Mouse (Mus musculus) liver, embryonic 16.5 days (tissue): ENCODE data around the gene Pak1ip1. TPM values are rescaled to one million over a fixed set of nuclear protein-coding genes. Genes with fewer than 3 reads are reported as not detected.

Experiments used
- ATAC-seq: fragments of 200-750 bp; cut with Nextera tagmentation; 2 replicates; pipeline ENCODE4 v1.8.0; 2017; ENCODE audit warnings: low read depth, mild to moderate bottlenecking, moderate number of reproducible peaks, moderate library complexity
- H3K27ac ChIP-seq: fragments of 300-500 bp; sonication (generic); 2 replicates; pipeline ENCODE4 v1.5.1; 2014; ENCODE audit warnings: mild to moderate bottlenecking, low read length
- H3K27me3 ChIP-seq: fragments of 300-500 bp; sonication (generic); 2 replicates; pipeline ENCODE4 v1.6.1; 2014; ENCODE audit warnings: low read depth, low read length, mixed read lengths; ENCODE audit not compliant: control insufficient read depth, insufficient read depth
- H3K36me3 ChIP-seq: fragments of 300-500 bp; sonication (generic); 2 replicates; pipeline ENCODE4 v1.6.1; 2014; ENCODE audit warnings: mild to moderate bottlenecking; ENCODE audit not compliant: control insufficient read depth, insufficient read depth
- H3K4me1 ChIP-seq: fragments of 300-500 bp; sonication (generic); 2 replicates; pipeline ENCODE4 v1.6.1; 2014; ENCODE audit warnings: low read depth, low read length, mixed read lengths; ENCODE audit not compliant: control insufficient read depth
- H3K4me2 ChIP-seq: fragments of 300-500 bp; sonication (generic); 2 replicates; pipeline ENCODE4 v1.6.1; 2014; ENCODE audit warnings: low read depth, low read length, mixed read lengths
- H3K4me3 ChIP-seq: fragments of 300-500 bp; sonication (generic); 2 replicates; pipeline ENCODE4 v1.5.1; 2014; ENCODE audit warnings: low read depth, mild to moderate bottlenecking, low read length
- H3K9ac ChIP-seq: fragments of 300-500 bp; sonication (generic); 2 replicates; pipeline ENCODE4 v1.6.1; 2014; ENCODE audit warnings: low read depth, low read length
- H3K9me3 ChIP-seq: fragments of 300-500 bp; sonication (generic); replicated peaks from 2 replicates; pipeline ENCODE4 v1.6.1; 2016; ENCODE audit warnings: low read length; ENCODE audit not compliant: control insufficient read depth
- WGBS: fragments of 180-500 bp; shearing (Covaris S2); extraction: QIAGEN DNeasy Blood & Tissue Kit; methylation state at CpG from one replicate; pipeline ENCODE4 v1.1.7; 2014; ENCODE audit not compliant: insufficient replicate concordance; 5-methylcytosine and 5-hydroxymethylcytosine counted together
- polyA plus RNA-seq: library from polyadenylated mRNA; unstranded; fragments of >200 nt; fragmentation: Nextera tagmentation; extraction: Ambion mirVana; gene quantifications from 2 replicates; pipeline ENCODE4 v1.2.1, GENCODE M21; 2015

The Pak1ip1 gene
- polyA plus RNA-seq, result 49.6 and 52.7 TPM in 2 replicates

DNA sequence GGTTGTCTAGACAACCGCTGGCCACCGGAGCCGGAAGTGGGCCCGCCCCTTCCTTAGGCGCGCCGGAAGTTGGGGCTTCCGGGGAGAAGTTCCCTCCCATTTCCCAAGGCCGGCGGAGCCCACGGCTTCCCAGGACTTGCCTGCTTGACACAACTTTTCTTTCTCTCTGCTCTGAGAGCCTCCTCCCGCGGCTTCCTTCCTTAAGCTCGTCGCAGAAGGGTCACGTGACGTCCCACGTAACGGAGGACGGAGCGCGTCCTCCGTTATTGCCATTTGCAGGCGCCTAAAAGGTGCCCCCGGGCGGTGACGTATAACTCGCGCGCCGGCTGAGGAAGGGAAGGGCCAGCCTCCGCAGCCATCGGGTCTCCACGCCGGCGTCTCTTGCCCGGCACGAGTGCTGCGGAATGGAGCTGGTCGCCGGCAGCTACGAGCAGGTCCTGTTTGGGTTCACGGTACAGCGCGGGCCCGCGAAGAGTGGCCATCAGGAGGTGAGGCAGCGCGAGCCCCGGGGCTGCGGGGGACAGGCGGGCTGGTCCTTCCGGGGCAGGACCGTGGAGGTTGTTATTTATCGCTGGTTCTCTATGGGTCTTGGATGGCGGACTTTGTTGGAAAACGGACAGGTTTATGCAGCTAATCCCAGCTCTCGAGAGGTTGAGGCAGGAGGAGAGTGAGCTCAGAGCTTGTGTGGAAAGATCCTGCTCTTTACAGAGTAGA is at the start of gene Pak1ip1:
Gene Pak1ip1 (plus strand): TSS at position 98 of the 714 bp plus-strand sequence.
- peak within 1 kb of the TSS; percentile 99 for H3K4me3 ChIP-seq
- H3K36me3 ChIP-seq, result peaks cover 18% of the 10 kb centered on the region
- WGBS, result 0% methylated on average over 58 of the region's 58 CpGs
- ATAC-seq, result peak; percentile 90
- H3K4me2 ChIP-seq, result peak within 1 kb of the TSS; percentile 97
- peak within 1 kb of the TSS; percentile 92 for H3K9ac ChIP-seq
- peaks cover 22% of the 10 kb centered on the region for H3K4me1 ChIP-seq
- H3K27me3 ChIP-seq, result no peaks in the 10 kb centered on the region
- H3K27ac ChIP-seq, result peak within 1 kb of the TSS; percentile 98
- no peaks in the 10 kb centered on the region for H3K9me3 ChIP-seq

GRCm38 (mm10) chr13:40951386-40951976 is 49.3 kb upstream of the Pak1ip1 start:
- Histone ChIP-seq H3K4me3 (no peak overlapping the region), H3K4me2 (no peak overlapping the region), H3K9me3 (no peaks in the 10 kb centered on the region), H3K27ac (no peak overlapping the region), H3K36me3 (no peaks in the 10 kb centered on the region), H3K9ac (no peak overlapping the region), H3K4me1 (peaks cover 2% of the 10 kb centered on the region), H3K27me3 (no peaks in the 10 kb centered on the region)
- ATAC-seq, result no peak
- WGBS, result 70% methylated on average over 10 of the region's 10 CpGs

- no peaks in the 10 kb centered on the region for H3K4me1 ChIP-seq
- ATAC-seq, result no peak
- no peak overlapping the region for H3K4me3 ChIP-seq
- H3K36me3 ChIP-seq, result no peaks in the 10 kb centered on the region
- WGBS, result 50% methylated on average over 6 of the region's 6 CpGs
- no peaks in the 10 kb centered on the region for H3K27me3 ChIP-seq
- H3K9ac ChIP-seq, result no peak overlapping the region
- H3K27ac ChIP-seq, result no peak overlapping the region
- H3K9me3 ChIP-seq, result no peaks in the 10 kb centered on the region
- no peak overlapping the region for H3K4me2 ChIP-seq
These were observed 47.6 kb upstream of the Pak1ip1 start for GRCm38 (mm10) chr13:40953231-40953630.

- no peaks in the 10 kb centered on the region for H3K36me3 ChIP-seq
- no peak for ATAC-seq
- no peak overlapping the region for H3K4me3 ChIP-seq
- H3K27me3 ChIP-seq, result no peaks in the 10 kb centered on the region
- H3K27ac ChIP-seq, result no peak overlapping the region
- no peak overlapping the region for H3K9ac ChIP-seq
- no peaks in the 10 kb centered on the region for H3K4me1 ChIP-seq
- 56% methylated on average over 7 of the region's 7 CpGs for WGBS
- no peaks in the 10 kb centered on the region for H3K9me3 ChIP-seq
- no peak overlapping the region for H3K4me2 ChIP-seq
These were observed 45.0 kb upstream of the Pak1ip1 start for GRCm38 (mm10) chr13:40955773-40956172.

DNA sequence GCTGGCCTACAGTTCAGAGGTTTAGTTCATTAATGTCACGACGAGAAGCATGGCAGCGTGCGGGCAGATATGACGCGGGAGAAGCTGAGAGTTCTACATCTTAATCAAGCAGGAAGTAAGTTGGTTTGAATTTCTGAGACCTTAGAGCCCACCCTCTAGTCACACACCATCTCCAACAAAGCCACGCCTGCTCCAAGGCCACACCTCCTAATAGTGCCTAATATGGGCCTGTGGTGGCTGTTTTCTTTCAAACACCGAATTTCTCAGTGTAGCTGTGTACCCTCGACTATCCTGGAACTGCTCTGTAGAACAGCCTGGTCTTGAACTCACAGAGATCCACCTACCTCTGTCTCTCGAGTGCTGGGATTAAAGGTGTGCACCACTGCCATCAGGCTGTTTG is 33.2 kb upstream of the Pak1ip1 start:
- H3K36me3 ChIP-seq, result no peaks in the 10 kb centered on the region
- H3K4me2 ChIP-seq, result no peak overlapping the region
- H3K27ac ChIP-seq, result no peak overlapping the region
- no peak overlapping the region for H3K9ac ChIP-seq
- no peak overlapping the region for H3K4me3 ChIP-seq
- no peaks in the 10 kb centered on the region for H3K9me3 ChIP-seq
- peaks cover 3% of the 10 kb centered on the region for H3K4me1 ChIP-seq
- no peaks in the 10 kb centered on the region for H3K27me3 ChIP-seq
- ATAC-seq, result no peak
- WGBS, result 67% methylated on average over 10 of the region's 10 CpGs

- WGBS, result 16% methylated on average over 5 of the region's 5 CpGs
- no peak overlapping the region for H3K9ac ChIP-seq
- no peaks in the 10 kb centered on the region for H3K27me3 ChIP-seq
- H3K9me3 ChIP-seq, result no peaks in the 10 kb centered on the region
- H3K36me3 ChIP-seq, result no peaks in the 10 kb centered on the region
- no peak overlapping the region for H3K4me3 ChIP-seq
- H3K4me2 ChIP-seq, result no peak overlapping the region
- H3K27ac ChIP-seq, result no peak overlapping the region
- ATAC-seq, result peak; percentile 35; the same call in 1 of the 2 replicates
- peaks cover 3% of the 10 kb centered on the region for H3K4me1 ChIP-seq
These were observed 32.3 kb upstream of the Pak1ip1 start for GRCm38 (mm10) chr13:40968564-40968963.

DNA sequence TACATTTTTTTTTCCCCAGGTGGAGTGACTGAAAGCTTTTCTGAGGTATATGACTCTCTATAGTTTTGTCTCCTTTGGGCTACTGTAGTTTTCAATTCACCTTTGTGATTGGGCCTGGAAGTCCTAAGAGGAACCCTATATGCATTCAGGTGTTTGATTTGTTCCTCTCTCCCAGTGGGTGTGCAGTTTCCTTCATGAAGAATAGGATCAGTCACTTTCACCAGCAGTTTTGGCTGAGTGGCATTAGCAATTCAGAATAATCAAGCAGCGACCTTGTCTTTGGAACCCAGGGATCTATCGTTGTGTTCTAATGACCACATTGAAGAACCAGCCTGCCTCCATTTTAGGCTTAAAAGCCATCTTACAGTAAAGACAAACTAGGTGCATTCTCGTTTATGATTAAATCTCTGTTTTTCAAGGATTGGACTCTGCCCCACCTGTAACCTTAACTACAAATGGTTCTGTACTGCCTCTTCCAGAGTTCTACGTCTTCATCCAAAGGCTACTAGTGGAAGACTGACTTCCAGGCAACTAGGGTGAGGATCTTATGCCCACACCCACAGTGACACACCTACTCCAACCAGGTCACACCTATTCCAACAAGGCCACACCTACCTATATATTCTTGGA is 30.9 kb upstream of the Pak1ip1 start:
- H3K4me2 ChIP-seq, result no peak overlapping the region
- no peak overlapping the region for H3K27ac ChIP-seq
- ATAC-seq, result no peak
- H3K4me1 ChIP-seq, result peaks cover 3% of the 10 kb centered on the region
- WGBS, result 69% methylated on average over 4 of the region's 4 CpGs
- no peaks in the 10 kb centered on the region for H3K9me3 ChIP-seq
- no peaks in the 10 kb centered on the region for H3K27me3 ChIP-seq
- no peak overlapping the region for H3K4me3 ChIP-seq
- no peaks in the 10 kb centered on the region for H3K36me3 ChIP-seq
- no peak overlapping the region for H3K9ac ChIP-seq

DNA sequence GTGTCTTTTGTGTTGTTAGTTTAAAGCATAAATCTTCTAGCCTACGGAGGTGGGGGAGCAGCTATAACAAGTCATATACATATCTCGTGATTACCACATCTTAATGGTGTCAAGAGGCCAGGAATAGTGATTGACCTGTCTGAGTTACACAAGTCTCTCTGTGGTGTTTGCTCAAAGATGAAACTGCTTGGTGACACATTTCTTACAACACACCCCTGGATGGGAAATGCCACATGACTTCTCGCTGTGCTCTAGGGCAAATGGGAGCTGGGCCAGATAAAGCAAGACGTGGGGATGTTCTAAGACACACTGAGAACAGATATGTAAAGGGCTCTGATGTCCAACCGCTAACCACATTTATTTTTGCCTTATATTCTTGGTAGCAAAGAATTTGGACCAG is 29.6 kb upstream of the Pak1ip1 start:
- Histone ChIP-seq H3K4me3 (no peak overlapping the region), H3K36me3 (no peaks in the 10 kb centered on the region), H3K27ac (no peak overlapping the region), H3K4me1 (peaks cover 3% of the 10 kb centered on the region), H3K4me2 (no peak overlapping the region), H3K9me3 (no peaks in the 10 kb centered on the region), H3K27me3 (no peaks in the 10 kb centered on the region), H3K9ac (no peak overlapping the region)
- peak; percentile 75 for ATAC-seq
- WGBS, result 53% methylated on average over 5 of the region's 5 CpGs

DNA sequence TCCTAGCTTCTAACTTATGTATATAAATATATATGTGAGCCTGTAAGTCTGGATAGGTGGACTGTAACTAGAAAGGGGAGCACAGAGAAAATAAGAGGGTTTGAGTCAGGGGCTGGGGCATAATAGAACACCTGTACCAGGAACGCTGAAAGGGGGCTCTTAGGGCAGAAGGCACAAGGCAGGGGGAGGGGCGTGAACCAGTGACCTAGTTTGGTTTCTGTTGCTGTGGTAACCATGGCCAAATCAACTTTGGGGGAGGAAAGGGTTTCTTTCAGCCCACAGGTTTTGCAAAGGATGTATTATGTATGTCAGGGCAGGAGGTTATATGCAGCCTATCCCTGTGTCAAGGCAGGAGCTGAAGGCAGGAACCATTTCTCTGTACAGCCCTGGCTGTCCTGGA is 29.0 kb upstream of the Pak1ip1 start:
- no peak overlapping the region for H3K27ac ChIP-seq
- peaks cover 3% of the 10 kb centered on the region for H3K4me1 ChIP-seq
- ATAC-seq, result 0 out of 2 replicates have a peak, but pooled peaks have one; percentile 19
- H3K9me3 ChIP-seq, result no peaks in the 10 kb centered on the region
- H3K36me3 ChIP-seq, result no peaks in the 10 kb centered on the region
- H3K4me2 ChIP-seq, result no peak overlapping the region
- no peaks in the 10 kb centered on the region for H3K27me3 ChIP-seq
- no peak overlapping the region for H3K4me3 ChIP-seq
- 53% methylated on average over 2 of the region's 2 CpGs for WGBS
- no peak overlapping the region for H3K9ac ChIP-seq
